Mouse (Mus musculus) heart, adult 9 months (tissue): ENCODE data around the gene Dnajb2.
A peak's percentile ranks its signal among the peaks of the same experiment; 100 is the strongest.

ENCODE experiments used
- DNase-seq, 2 experiments: peaks; one replicate each; pipeline ENCODE4 v3.0.0; 2022; ENCODE audit warnings: low spot score in 2 of 2

Gene Dnajb2

DNA sequence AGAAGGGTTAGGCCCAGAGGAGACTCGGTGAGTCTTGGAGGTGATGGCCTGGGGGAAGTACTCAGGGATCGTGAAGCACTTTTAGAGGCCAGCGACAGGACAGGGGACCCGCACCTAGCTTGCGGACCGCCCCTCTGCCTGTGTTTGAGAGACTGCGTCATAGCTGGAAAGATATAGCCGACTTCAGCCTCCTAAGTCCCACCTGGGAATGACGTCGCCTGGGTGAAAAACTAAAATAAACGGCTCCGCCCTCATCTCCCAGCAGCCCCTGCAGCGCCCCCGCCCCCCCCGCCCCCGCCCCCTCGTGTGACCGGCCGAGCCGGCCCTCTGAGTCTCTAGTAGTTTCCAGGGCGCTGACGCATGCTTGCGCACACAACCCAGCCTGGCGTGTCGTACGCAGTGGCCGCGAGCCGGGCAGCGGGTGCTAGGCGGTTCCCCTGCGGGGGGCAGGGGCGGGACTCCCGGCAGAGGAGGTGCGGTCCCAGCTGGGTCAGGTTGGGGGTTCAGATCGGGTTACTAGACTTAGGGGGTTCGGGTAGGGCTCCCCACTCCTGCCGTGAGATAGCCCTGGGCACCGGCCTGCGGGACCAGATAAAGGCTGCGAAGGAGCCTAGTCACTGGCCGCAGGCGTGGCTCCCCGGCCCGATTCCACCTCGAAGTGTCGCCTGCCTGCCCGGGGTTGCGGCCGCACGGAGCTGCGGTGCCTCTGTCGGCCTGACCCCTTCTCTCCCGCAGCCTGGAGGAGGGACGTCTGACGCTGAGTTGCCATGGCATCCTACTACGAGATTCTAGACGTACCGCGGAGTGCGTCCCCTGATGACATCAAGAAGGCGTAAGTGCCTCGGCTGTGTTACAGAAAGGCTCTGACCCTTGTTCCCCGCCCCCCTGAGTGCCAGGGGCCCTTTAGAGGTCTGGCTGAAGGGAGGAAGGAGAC is at the start of gene Dnajb2:
Gene Dnajb2 (plus strand): TSS at position 290 of the 934 bp plus-strand sequence.
- peak; percentile 92 to 93 for DNase-seq

DNA sequence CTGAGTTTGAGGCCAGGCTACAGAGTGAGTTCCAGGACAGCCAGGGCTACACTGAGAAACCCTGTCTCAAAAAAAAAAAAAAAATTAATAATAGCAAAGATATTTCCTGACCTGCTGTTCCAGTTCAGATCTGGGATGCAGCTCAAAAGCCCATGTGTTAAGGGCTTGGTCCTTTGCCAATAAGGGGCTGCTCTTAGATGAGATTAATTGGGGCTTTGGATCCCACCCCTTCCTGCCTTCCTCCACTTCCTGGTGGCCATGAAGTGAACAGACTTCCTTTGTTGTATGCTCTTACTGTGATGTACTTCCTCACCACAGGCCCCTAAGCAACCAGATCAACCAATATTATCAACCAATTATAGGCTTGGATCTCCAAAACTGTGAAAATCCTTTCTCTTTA is 49.1 kb upstream of the Dnajb2 start:
- no peak for DNase-seq

DNA sequence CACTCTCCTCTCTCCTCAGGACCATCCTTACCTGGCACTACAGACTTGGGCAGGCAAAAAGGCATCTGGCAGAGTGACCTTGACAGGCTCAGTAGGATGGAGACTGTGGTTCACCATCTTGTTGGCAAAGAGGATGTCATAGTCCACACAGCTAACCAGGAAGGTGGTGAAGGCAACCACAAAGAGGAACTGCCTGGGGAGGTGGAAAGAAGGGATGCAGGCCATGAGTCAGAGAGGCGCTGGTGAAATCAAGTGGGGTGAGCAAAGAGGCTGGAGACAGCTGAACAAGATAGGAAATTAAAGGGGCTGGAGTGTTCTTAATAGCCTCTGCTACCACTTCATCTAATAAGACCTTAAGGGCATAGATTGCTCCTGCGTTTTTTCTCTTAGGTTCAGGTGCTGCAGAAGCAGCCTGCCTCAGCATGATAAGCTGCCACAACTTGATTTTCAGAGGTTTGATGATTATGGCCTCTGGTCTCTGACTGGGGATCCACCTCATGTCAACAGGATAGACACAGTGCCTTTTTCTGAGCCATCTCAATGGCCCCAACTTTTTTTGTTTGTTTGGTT is 48.2 kb upstream of the Dnajb2 start:
- DNase-seq: no peak

DNA sequence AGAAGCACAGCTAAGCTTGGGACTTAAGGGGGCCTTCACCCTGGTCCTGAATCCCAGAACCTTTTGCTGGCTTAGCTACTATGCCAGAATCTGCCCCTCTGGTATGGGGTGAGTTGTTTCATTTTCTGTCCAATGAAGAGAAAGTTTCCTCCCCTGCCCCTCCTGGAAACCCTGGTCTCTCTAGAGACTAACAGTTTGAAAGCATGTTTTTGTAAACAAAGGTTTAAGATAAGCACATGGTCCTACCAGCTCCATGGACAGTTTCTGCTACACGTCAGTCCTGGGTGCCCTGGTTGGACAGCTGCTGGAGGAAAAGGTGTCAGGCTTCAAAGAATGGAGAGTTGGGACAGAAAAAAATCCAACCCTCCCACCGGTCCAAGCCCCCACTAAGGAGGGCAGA is 45.6 kb upstream of the Dnajb2 start:
- no peak for DNase-seq

DNA sequence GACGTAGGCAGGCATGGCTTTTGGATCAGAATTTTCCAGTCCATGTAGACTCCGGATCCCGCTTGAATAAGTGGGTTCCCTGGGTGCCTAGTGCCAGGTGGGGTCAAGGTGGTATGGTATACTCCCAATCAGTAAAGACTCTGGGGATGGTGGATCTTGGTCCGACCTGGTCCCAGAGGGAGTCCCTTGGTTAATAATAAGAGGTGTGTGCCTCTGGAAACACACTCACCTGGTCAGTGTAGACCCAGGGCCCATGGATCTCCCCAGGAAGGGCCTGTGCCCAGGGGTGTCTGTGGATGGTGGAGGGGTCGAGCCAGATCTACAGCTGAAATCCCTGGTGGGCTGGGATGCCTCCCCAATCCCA is 45.0 kb upstream of the Dnajb2 start:
- DNase-seq: no peak

DNA sequence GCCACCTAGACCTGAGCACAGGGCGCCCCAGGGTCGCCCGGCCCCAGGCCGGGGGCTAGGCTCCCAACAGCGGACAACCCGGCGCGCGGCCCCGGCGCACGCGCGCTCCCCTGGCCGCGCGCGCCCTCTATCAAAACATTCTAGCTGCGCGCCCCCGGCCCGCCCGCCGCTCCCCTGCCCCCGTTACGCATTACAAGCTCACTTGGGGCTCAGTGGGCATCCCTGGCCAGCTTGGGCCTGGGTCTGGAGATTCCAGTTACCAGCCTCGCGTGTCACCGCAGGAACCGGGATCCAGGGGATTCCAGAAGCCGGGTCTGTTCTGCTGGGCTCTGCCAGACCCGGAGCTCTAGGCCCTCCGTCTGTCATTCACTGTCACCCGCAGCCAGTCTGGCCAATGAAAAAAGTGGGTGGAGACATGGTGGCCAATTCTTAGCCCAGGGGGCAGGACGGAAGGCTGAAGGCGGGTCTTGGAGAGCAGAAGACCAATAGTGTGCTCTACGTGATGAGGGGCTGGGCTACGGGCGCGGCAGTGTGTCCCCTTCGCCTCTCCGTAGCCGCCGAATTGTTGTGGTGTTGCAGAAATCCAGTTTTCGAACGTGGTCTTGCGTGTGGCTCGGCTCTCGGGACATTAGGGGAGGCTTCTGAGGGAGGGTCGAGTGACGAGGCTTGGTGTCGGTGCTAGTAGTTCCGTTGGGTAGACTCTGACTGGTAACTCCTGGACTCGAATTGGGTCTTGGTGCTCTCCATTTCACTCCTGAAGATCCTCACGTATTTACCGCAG is 44.4 kb upstream of the Dnajb2 start, which contains the start of the genes Ankzf1 and Atg9a:
Gene Ankzf1 (plus strand): TSS at position 530 of the 781 bp plus-strand sequence.
Gene Atg9a (minus strand): TSS at position 575 of the 781 bp plus-strand sequence.
- peak; percentile 98 to 99 for DNase-seq

DNA sequence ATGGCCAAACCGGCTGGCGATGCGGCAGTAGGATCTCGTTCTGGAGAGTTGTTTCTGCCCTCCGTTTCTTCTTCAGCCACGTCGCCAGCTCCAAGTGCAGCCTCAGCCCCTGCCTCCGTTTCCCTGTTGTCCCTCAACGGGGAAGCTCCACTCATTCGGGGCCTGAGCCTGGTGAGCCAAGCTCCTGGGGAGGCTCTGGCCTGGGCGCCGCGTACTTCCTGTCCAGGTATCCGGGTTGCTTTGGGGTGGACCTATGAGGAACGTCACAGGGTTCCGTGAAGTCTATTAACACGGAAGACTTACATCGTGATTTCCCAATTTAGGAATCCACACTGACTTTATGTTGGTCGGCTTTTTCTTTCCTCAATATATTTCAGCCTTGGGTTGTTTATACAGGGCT is 43.8 kb upstream of the Dnajb2 start:
- peak in 1 of 2 experiments; percentile 45 for DNase-seq

DNA sequence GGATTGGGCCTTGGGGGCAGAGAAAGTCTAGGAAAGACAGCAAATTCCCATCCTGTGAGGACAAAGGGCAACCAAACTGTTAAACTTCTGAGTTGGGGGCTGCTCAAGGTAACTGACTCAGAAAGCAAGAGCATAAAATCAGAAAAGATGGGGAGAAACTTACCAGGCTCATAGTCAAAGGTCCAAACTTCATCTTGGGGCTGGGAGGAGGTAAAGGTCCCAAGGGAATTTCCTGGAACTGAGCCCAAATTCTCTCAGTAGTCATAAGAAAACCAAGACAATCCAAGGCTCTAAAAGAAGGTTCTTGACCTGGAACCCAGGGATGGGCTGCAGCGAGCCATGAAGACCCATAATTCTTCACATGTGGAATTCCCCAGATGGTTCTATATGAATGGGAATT is 35.0 kb upstream of the Dnajb2 start:
- DNase-seq: no peak

DNA sequence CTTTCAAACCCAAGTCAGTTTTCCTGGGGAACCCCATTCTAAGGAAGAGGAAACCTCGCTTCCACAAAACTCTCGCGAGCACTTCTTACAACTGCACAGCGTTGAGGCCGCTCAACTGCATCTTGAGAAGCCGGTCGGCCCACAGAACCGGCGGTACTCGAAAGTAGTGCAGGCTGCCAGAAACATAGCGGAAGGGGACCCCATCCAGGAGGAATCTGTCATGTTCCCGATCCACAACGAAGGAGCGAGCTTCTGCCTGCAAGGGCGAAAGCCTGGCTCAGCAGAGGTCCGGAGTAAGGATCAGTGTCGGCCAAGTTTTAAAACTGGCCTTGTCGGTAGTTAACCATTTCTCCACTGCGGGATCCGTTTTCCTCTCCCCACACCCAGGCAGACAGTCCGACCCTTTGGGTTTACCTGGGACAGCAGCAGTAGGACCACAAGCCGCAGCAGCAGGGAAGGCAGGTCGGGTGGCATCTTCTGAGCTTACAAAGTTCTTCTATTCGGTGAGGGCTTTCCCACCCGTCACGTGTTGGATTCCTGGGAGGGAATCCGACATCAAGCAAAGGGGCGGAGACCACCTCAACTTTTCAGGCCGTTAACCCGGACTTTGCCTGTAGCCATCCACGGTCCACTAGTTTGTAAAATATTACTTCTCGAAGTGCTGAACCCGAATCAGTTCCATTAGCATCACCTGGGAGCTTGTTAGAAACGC is 27.1 kb upstream of the Dnajb2 start:
- DNase-seq: peak; percentile 45 to 52

DNA sequence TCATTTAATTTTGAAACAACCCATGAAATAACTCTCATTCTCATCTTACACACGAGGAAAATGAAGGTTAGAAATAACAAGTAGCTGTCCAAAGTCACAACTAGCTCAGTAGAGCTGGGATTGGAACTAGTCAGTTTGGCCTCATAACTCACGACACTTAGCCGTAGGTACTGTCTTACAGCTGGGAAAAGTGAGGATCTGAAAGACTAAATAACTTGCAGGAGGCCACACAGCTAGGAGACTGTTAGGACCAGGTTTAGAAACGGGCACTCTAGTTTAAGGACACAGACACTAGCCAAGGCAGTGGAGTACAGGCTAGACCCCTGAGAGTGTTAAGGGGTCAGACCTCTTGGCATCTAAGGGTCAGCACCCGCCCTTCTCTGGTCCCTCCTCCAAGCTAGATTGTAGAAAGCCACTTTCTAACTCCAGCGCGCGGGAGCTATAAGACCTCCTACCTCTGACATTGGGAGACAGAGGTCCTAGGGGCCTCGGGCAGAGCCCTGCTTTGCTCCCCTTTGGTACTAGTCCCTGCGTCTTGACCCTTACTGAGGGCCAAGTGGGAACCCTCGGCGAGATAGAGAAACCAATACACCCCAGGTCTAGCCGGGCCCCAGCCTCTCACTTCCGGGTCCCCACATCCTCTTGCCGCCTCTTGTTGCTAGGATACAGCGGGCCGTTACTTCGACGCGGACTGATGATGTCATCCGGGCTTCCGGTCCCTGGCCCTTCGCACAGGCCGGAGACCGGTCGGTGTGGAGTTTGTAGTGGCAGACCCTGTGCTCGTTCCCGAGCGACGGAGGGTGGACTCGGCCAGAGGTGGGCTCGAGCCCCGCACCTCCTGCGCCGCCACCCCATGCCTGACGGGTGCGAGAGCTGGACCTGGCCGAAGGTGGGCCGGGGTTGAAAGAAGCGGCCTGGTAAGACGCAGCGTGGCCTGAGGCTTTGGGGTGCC is 25.8 kb upstream of the Dnajb2 start, which contains the start of the genes Glb1l and Stk16:
Gene Glb1l (minus strand): TSS at position 678 of the 952 bp plus-strand sequence.
Gene Stk16 (plus strand): TSS at position 703 of the 952 bp plus-strand sequence.
- DNase-seq: peak; percentile 96

DNA sequence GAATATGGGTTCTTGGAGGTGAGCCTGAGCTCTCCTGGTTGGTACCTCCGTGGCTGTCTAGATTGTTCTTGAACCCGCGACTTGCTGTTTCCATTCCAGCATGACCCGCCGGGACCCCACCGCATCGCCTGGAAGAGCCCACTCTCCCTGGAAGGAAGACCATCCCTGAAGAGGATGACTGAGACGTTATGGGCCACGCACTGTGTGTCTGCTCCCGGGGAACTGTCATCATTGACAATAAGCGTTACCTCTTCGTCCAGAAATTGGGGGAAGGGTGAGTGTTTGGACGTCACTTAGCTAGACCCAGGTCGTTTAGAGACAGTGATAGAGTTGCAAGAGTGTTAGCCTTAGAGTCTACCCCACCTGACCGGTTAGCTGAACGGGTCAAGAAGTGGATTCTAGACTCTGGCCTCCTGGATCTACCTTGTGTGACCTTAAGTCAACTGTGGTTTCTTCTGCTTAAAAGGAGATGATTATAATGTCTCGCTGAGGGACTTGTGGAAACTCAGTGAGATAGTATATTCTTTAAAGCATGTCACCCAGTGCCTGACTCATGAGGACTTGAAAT is 25.0 kb upstream of the Dnajb2 start:
- no peak for DNase-seq

DNA sequence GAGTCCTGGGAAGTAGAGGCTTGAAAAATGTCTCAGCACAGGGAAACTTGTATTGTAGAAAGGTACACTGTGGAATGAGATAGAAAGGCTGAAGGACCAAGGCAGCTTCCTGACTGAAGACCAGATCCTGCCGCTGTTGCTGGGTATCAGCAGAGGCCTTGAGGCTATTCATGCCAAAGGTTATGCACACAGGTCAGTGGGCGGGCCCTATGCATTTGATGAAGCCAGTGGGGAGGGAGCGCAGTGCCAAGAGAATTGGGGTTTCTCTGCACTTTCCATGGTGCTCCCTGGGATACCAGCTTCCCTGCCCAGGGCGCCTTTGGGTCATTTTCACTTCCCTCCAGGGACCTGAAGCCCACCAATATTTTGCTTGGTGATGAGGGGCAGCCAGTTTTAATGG is 23.7 kb upstream of the Dnajb2 start:
- DNase-seq: no peak

DNA sequence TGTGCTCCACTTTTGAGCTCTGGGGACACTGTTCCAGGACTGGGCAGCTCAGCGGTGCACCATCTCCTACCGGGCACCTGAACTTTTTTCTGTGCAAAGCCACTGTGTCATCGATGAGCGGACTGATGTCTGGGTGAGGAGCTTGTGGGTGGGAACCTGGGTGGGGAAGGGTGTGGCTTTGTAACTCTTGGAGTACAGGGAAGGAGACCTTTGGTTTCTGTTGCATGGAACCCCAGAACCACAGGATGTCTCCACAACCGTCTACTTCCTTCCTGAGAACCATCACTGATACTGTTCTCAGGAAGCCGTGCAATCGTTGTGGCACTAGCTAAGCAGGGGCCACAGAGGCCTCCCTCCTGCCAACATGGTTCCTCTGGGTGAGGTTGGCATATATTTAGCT is 23.1 kb upstream of the Dnajb2 start:
- no peak for DNase-seq

DNA sequence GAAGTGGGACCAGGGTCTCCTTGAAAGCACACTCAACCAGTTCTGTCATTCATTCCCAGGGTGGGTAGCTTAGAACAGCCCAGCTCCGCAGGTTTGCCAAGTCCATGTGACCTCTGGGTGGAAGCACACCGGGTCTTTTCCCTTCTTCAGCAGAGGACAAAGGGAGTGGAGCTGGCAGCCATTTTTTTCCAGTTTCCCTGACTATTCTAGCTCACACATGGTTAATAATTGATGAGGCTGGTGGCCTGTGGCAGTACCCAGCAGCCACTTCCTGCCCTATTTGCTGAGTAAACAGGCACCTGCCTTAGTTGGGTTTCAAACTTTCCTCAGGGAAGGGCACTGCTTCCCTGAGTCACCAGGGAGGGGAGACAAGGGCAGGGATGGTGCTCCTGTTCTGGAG is 21.8 kb upstream of the Dnajb2 start:
- DNase-seq: no peak

DNA sequence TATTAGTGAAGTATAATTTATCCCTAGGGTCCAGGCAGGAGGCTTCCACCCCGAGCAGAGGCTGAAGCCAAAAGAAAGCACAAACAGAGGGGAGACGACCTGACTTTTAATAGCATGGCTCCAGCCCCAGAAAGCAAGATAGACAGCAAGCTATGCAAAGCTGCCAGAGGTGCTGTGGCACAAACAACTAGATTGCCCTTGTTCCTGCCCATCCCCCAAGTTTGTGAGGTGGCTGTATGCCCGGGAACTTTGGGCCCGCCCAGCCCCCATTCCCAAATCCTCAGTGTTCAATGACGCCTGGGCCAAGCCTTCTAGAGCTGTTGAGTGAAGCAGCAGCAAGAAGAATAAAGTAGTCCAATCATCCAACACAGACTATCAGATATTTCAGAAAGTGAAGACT is 21.3 kb upstream of the Dnajb2 start:
- DNase-seq: peak; percentile 66 to 83

DNA sequence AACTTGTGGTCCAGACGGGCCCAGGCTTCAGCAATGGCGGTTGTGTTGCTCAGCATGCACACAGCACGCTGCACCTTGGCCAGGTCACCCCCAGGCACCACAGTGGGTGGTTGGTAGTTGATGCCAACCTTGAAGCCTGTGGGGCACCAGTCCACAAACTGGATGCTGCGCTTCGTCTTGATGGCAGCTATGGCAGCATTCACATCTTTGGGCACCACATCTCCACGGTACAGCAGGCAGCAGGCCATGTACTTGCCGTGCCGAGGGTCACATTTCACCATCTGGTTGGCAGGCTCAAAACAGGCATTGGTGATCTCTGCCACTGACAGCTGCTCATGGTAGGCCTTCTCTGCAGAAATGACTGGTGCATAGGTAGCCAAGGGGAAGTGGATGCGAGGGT is 20.4 kb upstream of the Dnajb2 start:
- no peak for DNase-seq

DNA sequence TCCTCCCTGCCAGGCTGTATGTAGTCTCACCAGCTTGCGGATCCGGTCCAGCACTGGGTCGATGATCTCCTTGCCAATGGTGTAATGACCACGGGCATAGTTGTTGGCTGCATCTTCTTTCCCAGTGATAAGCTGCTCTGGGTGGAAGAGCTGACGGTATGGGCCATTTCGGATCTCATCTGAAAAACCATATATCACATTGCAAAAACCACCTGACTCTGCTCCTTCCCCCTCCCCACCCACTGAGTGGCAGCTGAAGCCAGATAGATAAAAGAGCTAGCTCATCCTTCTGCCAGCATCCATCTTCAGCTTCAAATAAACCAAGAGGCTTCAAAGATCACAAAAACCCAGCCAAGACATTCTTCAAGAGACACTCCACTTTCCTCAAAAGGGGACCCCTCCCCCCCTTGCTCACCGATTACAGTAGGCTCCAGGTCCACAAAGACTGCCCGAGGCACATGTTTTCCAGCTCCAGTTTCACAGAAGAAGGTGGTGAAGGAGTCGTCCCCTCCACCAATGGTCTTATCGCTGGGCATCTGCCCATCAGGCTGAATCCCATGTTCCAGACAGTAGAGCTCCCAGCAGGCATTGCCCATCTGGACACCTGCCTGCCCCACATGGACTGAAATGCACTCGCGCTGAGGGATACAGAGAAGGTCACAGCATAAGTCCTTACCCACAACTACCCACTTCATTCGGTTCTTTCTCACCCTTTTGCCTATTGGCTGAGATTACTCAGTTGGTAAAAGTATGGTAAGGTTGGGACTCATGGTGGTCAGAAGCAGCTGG is 19.2 kb upstream of the Dnajb2 start:
- peak; percentile 73 to 74 for DNase-seq

DNA sequence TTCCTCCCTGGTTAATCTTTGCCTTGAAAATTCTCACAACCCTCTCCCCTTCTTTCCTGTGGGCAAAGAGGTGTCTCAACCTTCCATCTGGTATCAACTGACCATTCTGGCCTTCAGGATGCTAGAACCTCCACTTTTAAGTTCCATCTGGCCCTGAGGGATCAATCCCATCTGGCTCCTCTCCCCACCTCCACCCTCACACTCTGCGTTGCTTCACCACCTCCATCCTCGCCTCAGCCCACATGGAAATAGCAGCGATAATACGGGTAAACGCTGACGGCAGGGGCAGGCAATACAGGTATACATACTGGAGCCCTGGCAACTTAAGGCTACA is 18.3 kb upstream of the Dnajb2 start:
- no peak for DNase-seq
